Mouse (Mus musculus) neutrophil, adult 59 days (primary cell): ENCODE data around the gene Slc4a11. TPM values are rescaled to one million over a fixed set of nuclear protein-coding genes. Genes with fewer than 3 reads are reported as not detected.

ENCODE experiments used
- total RNA-seq, 2 experiments: library from RNA; stranded (reverse); gene quantifications; 1 replicate in 1 of 2; 2 replicates in 1 of 2; pipeline ENCODE4 v1.2.4; 2023

The Slc4a11 gene
- not detected for total RNA-seq

GRCm38 (mm10) chr2:130697153-130697810 is at the start of gene Slc4a11:
TSS of gene Slc4a11 (minus strand) at chr2:130697519.

GRCm38 (mm10) chr2:130667559-130667958 is 29.8 kb downstream of the Slc4a11 start, which contains the start of gene Itpa:
TSS of gene Itpa (plus strand) at chr2:130667610.

GRCm38 (mm10) chr2:130664102-130664701 is 33.1 kb downstream of the Slc4a11 start, which contains the start of gene Ddrgk1:
TSS of gene Ddrgk1 (minus strand) at chr2:130664659.

GRCm38 (mm10) chr2:130642684-130643369 is 54.5 kb downstream of the Slc4a11 start, which contains the start of gene Lzts3:
TSS of gene Lzts3 (minus strand) at chr2:130642803.

Other genes starting within 250 kb of the Slc4a11 start
- gene Ptpra, start 247.2 kb downstream of the Slc4a11 start, total RNA-seq = 10 to 100 TPM; 80.7 to 83.5 TPM
- gene Mrps26, start 133.8 kb downstream of the Slc4a11 start, total RNA-seq = 10 to 100 TPM; 28.4 to 29.3 TPM
- gene Oxt, start 121.3 kb downstream of the Slc4a11 start, total RNA-seq = not detected
- gene Avp, start 115.0 kb downstream of the Slc4a11 start, total RNA-seq = not detected
- 1 to 10 TPM; 3.8 to 4.4 TPM for gene Fastkd5, start 67.5 kb downstream of the Slc4a11 start, total RNA-seq
- 1 to 10 TPM; 2.8 to 3.2 TPM for gene Ubox5, start 67.5 kb downstream of the Slc4a11 start, total RNA-seq
- under 1 TPM; 0.73 to 0.78 TPM for gene Lzts3, start 54.7 kb downstream of the Slc4a11 start, total RNA-seq
- gene Ddrgk1, start 32.9 kb downstream of the Slc4a11 start, total RNA-seq = 10 to 100 TPM; 35.6 to 38.1 TPM
- 1 to 10 TPM; 9.3 to 9.5 TPM for gene Itpa, start 29.9 kb downstream of the Slc4a11 start, total RNA-seq
- gene 4930402H24Rik, start 208.9 kb upstream of the Slc4a11 start, total RNA-seq = 10 to 100 TPM; 16.3 to 18.3 TPM
- 10 to 100 TPM; 50.3 to 54.3 TPM for gene Atrn, start 209.0 kb upstream of the Slc4a11 start, total RNA-seq